Mouse (Mus musculus): ENCODE data around the gene Rasgrf1.

Rasgrf1 gene

GRCm38 (mm10) chr9:89909131-89910010 lies at the start of gene Rasgrf1:
Gene Rasgrf1 (plus strand): TSS chr9:89909908.
- no peak for DNase-seq (ENCODE audit: extremely low spot score, low read depth, low spot score)

DNA sequence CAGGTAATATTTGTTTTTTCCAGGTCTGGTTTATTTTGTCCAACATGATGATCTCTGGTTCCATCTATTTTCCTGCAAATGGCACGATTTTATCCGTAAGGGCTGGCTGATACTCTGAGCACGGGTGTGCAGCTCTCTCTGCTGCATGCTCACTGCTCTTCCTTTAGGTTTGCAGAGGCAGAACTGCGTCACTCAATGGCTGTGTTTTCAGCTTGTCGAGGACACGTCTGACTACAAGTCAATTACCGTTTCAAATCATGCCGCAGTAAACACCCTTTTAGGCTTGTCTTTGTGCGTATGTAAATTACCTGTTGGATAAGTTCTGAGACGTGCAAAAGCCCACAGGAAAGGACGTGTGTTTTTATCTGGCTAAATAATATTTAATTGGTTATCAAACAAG lies 49.6 kb upstream of the Rasgrf1 start:
- DNase-seq (ENCODE audit: extremely low spot score, low read depth, low spot score): no peak

DNA sequence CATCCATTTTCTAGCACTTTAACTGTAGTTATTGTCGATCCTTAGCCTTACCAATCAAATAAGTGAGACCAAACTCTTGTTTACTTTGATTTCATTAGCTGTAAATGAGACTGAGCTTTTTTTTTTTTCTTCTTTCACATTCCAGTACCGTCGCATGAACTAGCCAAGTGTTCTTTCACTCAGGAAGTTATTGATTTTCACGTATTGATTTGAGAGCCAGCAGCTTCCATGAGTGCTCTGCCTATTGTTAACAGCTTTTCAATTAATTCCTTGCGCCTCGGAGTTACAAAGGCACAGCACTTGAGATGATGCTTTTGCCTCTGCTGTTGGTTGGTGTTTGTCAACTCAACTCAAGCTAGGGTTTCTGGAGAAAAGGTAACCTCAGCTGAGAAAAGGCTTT lies 49.1 kb upstream of the Rasgrf1 start:
- DNase-seq (ENCODE audit: extremely low spot score, low read depth, low spot score): no peak

- DNase-seq (ENCODE audit: extremely low spot score, low read depth, low spot score): no peak
Observed at GRCm38 (mm10) chr9:89867141-89867540, 42.6 kb upstream of the Rasgrf1 start.

- DNase-seq (ENCODE audit: extremely low spot score, low read depth, low spot score): no peak
Observed at GRCm38 (mm10) chr9:89868093-89868729, 41.5 kb upstream of the Rasgrf1 start.

GRCm38 (mm10) chr9:89869594-89869993 lies 40.1 kb upstream of the Rasgrf1 start:
- no peak for DNase-seq (ENCODE audit: extremely low spot score, low read depth, low spot score)

DNA sequence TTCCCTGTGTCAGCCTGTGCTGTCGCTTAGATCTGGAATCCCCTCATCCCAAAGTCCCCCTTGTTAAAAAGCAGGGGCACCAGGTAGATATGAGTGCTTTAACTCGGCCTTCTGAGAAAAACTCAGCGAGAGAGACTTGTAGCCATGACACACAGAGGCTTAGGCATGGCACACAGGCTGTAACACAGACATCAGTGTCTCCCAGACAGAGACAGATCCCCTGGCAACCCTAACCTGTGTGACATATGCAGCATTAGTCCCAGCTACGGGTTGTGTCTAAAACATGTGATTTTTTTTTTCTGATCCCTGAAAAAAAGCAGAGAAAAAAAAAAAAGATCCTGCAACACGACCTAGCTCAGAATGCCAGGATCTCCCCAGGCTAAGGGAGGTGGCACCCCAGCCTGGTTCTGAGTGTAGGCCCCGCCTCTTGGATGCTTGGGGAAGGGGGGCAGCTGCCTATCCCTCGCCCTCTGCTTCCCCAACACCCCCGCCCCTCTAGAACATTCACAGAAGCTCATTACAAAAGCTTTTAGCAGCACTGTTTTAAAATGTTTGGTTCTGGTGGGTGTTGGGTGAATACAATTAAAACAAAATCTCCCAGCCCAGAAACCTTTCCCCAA lies 39.1 kb upstream of the Rasgrf1 start:
- no peak for DNase-seq (ENCODE audit: extremely low spot score, low read depth, low spot score)

DNA sequence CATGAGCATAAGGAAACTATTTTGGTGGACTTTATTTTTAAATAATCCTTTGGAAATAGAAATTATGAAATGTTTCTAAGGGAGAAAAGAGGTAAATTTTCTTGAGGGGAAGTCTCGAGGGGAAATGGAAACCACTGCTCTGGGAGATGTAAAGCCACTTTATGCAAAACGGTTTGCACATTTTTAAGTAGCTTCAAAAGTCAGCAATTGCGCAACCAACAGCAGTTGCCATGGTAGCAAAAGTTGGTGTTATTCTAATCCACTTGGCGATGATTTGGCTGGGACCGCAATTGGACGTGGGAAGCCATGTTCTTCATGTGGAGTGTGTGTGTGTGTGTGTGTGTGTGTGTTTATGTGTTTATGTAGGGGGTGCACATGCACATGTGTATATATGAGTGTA lies 37.6 kb upstream of the Rasgrf1 start:
- no peak for DNase-seq (ENCODE audit: extremely low spot score, low read depth, low spot score)

- no peak for DNase-seq (ENCODE audit: extremely low spot score, low read depth, low spot score)
Observed at GRCm38 (mm10) chr9:89874434-89874833, 35.3 kb upstream of the Rasgrf1 start.

GRCm38 (mm10) chr9:89875551-89875950 lies 34.2 kb upstream of the Rasgrf1 start:
- no peak for DNase-seq (ENCODE audit: extremely low spot score, low read depth, low spot score)

DNA sequence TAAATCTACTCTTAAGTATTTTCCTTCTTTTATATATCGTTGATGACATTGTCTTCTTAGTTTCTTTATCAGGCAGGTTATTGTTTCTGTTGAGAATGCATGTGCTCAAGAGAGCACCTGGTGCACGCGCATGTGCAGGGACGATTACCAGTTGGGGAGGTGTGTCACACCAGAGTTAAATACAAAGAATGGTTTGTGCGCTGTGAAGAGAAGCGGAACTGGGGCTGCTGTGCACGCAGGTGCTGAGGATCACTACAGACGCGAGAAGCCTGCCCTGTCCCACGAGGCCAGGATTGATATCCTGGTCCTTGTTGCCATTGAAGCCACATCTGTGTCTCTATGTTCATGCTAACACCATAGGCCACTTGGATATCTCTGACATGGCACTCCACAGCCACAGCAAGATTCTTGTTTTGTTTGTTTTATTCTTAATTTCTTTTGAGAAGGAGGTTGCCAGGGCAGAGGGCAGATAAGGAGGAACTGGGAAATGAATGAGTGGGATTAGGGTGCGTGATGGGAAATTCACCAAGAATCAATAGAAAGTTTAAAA lies 31.2 kb upstream of the Rasgrf1 start:
- DNase-seq (ENCODE audit: extremely low spot score, low read depth, low spot score): no peak

DNA sequence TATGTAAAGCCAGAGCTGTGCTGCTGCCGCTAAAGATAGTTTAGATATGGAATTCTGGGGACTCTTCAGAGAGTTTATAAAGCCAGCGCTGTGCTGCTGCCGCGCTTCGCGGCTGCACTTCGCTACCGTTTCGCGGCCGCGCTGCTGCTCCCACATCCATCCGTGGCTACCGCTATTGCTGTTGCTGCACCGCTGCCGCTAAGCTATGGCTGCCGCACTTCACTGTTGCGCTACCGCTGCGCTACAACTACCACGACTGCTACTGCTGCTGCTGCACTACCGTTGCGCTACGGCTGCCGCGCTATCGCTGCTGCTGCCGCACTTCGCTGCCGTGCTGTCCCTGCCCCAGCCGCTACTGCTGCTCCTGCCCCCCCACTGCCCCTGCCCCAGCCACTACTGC lies 30.1 kb upstream of the Rasgrf1 start:
- no peak for DNase-seq (ENCODE audit: extremely low spot score, low read depth, low spot score)

GRCm38 (mm10) chr9:89881552-89881951 lies 28.2 kb upstream of the Rasgrf1 start:
- no peak for DNase-seq (ENCODE audit: extremely low spot score, low read depth, low spot score)

GRCm38 (mm10) chr9:89882583-89882982 lies 27.1 kb upstream of the Rasgrf1 start:
- no peak for DNase-seq (ENCODE audit: extremely low spot score, low read depth, low spot score)

DNA sequence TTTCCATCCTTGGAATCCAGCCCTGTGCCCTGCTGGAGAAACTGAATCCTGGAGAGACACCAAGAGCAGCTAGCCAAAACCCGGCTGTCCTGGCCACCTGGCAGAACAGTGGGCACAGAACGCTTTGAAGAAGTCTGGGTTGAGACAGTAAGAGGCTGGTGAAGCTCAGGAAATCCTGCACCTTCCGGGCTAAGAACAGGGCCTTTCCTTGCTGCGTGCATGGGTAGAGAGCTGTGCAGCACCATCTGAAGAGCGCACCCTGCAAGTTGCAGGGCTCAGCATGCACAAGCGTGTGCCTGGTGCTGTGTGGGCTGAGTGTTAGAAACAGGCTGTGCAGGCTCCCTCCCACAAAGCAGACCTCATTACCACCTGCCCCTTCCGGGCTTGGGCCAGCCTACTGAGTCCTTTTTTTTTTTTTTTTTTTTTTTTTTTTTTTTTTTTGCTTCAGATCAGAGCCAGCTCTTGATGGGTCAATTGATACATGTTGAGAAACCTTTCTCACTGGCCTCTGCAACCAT lies 23.9 kb upstream of the Rasgrf1 start:
- DNase-seq (ENCODE audit: extremely low spot score, low read depth, low spot score): no peak

DNA sequence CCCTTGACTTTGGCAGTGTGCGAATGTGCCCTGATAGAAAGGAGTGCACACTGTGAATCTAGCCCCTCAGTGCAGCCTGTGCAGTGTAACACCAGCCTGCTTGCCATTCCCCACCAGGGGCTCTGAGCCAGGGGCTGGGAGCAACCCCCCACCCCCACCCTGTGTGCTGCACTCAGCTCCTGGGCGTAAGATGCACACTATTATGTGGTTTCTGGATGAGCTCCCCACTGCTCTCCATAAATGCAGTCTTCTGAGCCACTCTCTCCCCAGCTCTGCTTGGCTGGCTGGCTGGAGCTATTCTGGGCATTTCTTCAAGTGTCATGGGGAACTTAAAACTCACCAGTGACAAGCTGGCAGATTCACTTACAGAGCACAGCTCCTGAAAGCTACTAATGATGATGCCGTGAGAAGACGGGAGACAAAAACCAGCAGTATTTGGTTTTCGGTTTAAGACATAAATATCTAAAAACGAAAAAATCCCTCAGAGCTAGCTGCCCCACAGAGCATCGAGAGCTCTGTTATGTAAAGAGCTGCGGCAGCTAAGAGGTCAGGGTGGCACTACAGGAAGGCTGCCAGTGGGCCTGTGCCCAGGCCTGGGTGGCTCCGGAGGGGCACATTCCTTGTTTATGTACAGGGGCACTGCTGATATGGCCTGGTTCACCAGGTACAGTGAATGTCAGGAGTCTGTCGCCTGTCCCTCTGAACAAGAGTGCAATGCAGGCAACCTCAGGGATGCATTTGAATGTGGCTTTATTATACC lies 18.0 kb upstream of the Rasgrf1 start:
- DNase-seq (ENCODE audit: extremely low spot score, low read depth, low spot score): no peak

DNA sequence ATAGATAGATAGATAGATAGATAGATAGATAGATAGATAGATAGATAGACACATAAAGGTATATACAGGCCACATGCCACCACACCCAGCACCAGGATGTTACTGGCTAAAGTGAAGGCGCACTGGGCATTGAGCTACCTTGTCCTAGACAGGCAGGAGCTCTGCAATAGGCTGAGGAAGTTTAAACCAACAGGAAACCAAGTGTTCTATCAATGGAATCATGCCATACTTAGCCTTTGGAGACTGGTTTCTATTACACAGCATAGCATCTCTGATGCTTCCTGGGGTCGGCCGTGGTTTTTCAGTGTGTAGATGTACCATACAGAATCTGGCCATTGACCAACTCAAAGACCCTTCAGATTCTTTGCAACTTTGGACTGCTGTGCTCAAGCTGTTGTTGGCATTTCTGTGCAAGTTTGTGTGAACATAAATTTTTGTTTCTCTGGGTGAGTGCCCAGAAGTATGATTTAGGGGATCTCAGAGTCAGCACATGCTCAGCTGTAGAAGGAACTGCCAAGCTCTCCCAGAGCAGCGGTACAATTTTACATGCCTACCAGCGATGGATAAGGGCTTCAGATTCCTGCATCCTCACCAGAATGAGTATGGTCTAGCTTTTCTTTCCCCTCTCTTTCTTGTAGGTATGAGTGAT lies 17.0 kb upstream of the Rasgrf1 start:
- DNase-seq (ENCODE audit: extremely low spot score, low read depth, low spot score): no peak

GRCm38 (mm10) chr9:89900111-89900824 lies 9.4 kb upstream of the Rasgrf1 start:
- DNase-seq (ENCODE audit: extremely low spot score, low read depth, low spot score): no peak

GRCm38 (mm10) chr9:89901184-89901583 lies 8.5 kb upstream of the Rasgrf1 start:
- DNase-seq (ENCODE audit: extremely low spot score, low read depth, low spot score): no peak

DNA sequence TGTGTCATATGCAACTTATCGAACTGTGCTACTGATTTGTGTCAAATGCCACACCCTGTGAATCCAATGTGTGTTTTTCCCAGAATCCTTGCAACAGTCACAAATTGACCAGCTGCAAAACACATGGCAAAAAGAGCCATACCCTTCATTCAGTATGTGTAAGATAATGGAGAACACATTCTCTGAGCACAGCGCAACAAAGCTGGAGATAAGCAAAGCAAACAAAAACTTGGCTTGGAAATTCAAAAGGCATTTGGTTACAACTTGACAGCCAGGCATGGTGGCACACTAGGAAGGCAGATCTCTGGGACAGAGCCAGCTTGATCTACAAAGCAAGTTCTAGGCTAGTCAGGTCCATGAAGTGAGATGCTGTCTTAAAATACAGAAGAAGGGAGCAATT lies 6.9 kb upstream of the Rasgrf1 start:
- DNase-seq (ENCODE audit: extremely low spot score, low read depth, low spot score): no peak
